Mouse (Mus musculus) CD4-positive, CD25-positive, alpha-beta regulatory T cell, adult 4 months (primary cell): ENCODE data around the gene Gpr137c. TPM values are rescaled to one million over a fixed set of nuclear protein-coding genes. Genes with fewer than 3 reads are reported as not detected.

Experiments used
- polyA plus RNA-seq, 2 experiments: library from polyadenylated mRNA; unstranded; fragments of 100-300 nt; shearing (Covaris generic); gene quantifications; one replicate each; pipeline ENCODE4 v1.2.1; 2017

Gpr137c gene
- polyA plus RNA-seq, 2 experiments from 2014 or later, result 0.46 to 0.98 TPM

Other genes with a start within 250 kb of the Gpr137c start
- gene Ptger2, start 231.5 kb upstream of the Gpr137c start, polyA plus RNA-seq, result 10 to 100 TPM; 53.3 to 78.7 TPM
- gene Txndc16, start 611 bp downstream of the Gpr137c start, polyA plus RNA-seq, result 10 to 100 TPM; 16.4 to 17.0 TPM
- 10 to 100 TPM; 17.8 to 28.1 TPM for gene Ero1l, start 99.1 kb downstream of the Gpr137c start, polyA plus RNA-seq
- 100 to 1,000 TPM; 131 to 179 TPM for gene Psmc6, start 110.1 kb downstream of the Gpr137c start, polyA plus RNA-seq
- 10 to 100 TPM; 18.3 to 23.8 TPM for gene Styx, start 131.4 kb downstream of the Gpr137c start, polyA plus RNA-seq
- gene Gnpnat1, start 185.2 kb downstream of the Gpr137c start, polyA plus RNA-seq, result 10 to 100 TPM; 68.3 to 79.2 TPM